Mouse (Mus musculus): ENCODE measurements around the gene Rasgrp3. TPM values are rescaled to one million over a fixed set of nuclear protein-coding genes. Genes with fewer than 3 reads are reported as not detected.

Rasgrp3 gene
- polyA plus RNA-seq, 1 experiment from 2014 or later: 5.5 TPM

DNA sequence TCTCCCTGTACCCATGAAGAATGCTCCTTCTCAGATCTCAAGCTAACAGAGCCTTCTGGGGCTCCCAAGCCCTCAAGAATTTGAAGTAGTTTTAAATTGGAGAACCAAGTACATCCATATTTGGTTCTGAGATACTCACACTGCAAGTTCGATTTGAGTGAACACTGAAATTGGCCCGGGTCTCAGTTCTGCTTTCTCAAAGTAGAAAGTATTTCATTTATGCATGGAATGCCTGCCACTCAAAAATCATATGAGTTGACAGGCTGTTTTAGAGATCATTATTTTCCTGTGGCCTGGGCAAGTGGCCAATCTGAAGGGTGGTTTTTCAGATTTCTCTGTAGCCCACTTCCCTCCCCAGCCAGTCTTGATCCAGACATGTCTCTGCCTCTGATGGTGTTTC is 36.7 kb downstream of the Rasgrp3 start:
- Histone ChIP-seq H3K4me2 (replicated peaks) (no peak overlapping the region), H3K4me1 (replicated peaks) (no peaks in the 10 kb centered on the region), H3K4me3 (replicated peaks) (no peak overlapping the region), H3K9me3 (no peaks in the 10 kb centered on the region), H3K36me3 (no peaks in the 10 kb centered on the region), H3K27ac (no peak overlapping the region), H3K9ac (replicated peaks) (no peak overlapping the region), H3K27me3 (no peaks in the 10 kb centered on the region)
- ATAC-seq: no peak
- 88% methylated on average over 2 of the region's 2 CpGs for WGBS

DNA sequence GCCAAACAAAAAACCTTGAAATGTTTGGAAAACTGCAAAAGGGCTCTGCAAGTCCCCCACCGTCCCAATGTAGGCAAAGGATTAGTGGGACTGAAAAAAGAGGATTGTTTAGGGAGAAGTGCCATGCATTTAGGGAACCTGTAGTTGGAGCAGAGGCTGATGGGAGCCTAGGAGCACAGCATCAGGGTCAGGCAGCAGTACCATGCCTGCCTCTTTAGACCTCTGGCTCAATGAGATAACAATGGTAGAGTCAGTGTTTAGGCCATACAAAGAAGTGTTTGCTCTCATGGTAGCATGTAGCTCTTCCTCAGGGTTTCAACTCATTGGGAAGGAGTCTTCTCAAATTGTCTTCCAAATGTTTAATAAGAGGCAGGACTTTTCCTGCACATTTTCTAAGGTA is 40.3 kb downstream of the Rasgrp3 start:
- H3K27ac ChIP-seq: no peak overlapping the region
- no peak for ATAC-seq

DNA sequence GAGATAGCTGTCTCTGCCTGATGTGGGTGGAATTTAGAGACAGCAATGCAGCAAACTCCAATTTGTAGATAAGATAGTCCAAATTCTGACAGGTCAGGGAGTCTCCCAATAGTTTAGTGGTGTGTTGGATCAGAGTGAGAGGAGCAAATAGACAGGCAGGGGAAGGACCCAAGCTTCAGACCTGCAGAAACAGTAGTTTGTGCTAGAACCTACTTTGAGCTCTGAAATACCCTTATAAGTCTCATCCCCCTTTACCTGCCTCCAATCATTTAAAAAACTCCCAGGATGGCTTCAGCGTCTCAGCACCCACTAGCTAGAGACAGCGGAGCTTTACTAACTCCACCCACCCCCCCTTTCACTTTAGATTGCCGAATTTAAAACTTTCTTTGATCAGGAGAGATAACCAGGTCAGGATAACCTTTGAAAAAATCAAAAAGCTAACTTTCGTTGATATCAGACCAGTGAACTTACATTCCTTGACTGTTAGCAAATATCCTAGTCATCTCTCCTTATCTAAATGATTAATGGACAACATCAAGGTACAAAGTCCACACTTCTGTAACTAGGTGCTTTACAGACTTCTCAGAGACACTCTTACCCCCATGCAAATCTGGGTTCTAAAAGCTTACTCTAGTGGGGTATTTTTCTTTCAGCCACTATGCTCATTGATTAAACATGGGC is 41.2 kb downstream of the Rasgrp3 start:
- H3K4me1 ChIP-seq (replicated peaks): no peaks in the 10 kb centered on the region
- H3K27me3 ChIP-seq: no peaks in the 10 kb centered on the region
- ATAC-seq: no peak
- H3K27ac ChIP-seq: no peak overlapping the region
- WGBS: 80% methylated on average over 4 of the region's 4 CpGs
- H3K9ac ChIP-seq (replicated peaks): no peak overlapping the region
- H3K9me3 ChIP-seq: no peaks in the 10 kb centered on the region
- H3K36me3 ChIP-seq: no peaks in the 10 kb centered on the region
- H3K4me3 ChIP-seq (replicated peaks): no peak overlapping the region
- no peak overlapping the region for H3K4me2 ChIP-seq (replicated peaks)

More for the DNA sequence above, 40.3 kb downstream of the Rasgrp3 start:
- H3K9ac ChIP-seq (replicated peaks): no peak overlapping the region
- no peak overlapping the region for H3K4me2 ChIP-seq (replicated peaks)
- 30% methylated on average over 1 of the region's 1 CpGs for WGBS
- no peaks in the 10 kb centered on the region for H3K9me3 ChIP-seq
- no peaks in the 10 kb centered on the region for H3K36me3 ChIP-seq
- H3K4me1 ChIP-seq (replicated peaks): no peaks in the 10 kb centered on the region
- H3K27me3 ChIP-seq: no peaks in the 10 kb centered on the region
- no peak overlapping the region for H3K4me3 ChIP-seq (replicated peaks)

GRCm38 (mm10) chr17:75477655-75478054 is 42.0 kb downstream of the Rasgrp3 start:
- 71% methylated on average over 3 of the region's 3 CpGs for WGBS
- no peaks in the 10 kb centered on the region for H3K27me3 ChIP-seq
- no peaks in the 10 kb centered on the region for H3K9me3 ChIP-seq
- no peak overlapping the region for H3K9ac ChIP-seq (replicated peaks)
- no peak overlapping the region for H3K27ac ChIP-seq
- H3K36me3 ChIP-seq: no peaks in the 10 kb centered on the region
- H3K4me1 ChIP-seq (replicated peaks): no peaks in the 10 kb centered on the region
- H3K4me3 ChIP-seq (replicated peaks): no peak overlapping the region
- ATAC-seq: no peak
- H3K4me2 ChIP-seq (replicated peaks): no peak overlapping the region

DNA sequence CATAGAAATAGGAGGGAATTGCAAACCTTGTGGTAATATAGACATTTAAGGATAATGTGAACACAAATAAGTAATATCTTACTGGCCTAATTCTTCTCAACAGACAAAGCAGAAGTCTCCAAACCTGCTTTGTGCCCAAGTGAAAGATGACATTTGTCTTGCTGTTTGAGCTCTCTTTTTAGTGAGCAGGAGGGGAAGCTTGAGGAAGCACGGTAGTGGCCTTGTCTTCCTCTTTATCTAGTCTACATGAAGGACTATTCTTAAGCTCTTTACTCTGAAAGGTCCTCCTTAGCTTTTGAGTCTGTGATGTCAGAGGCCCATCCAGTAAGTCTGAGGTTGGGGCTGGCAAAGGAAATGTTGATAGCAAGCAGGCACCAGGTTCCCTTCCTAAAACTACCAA is 43.1 kb downstream of the Rasgrp3 start:
- H3K4me2 ChIP-seq (replicated peaks): no peak overlapping the region
- no peaks in the 10 kb centered on the region for H3K36me3 ChIP-seq
- no peaks in the 10 kb centered on the region for H3K4me1 ChIP-seq (replicated peaks)
- H3K9me3 ChIP-seq: no peaks in the 10 kb centered on the region
- WGBS: 67% methylated on average over 1 of the region's 1 CpGs
- no peak overlapping the region for H3K27ac ChIP-seq
- no peaks in the 10 kb centered on the region for H3K27me3 ChIP-seq
- H3K4me3 ChIP-seq (replicated peaks): no peak overlapping the region
- H3K9ac ChIP-seq (replicated peaks): no peak overlapping the region
- ATAC-seq: no peak

- no peaks in the 10 kb centered on the region for H3K36me3 ChIP-seq
- H3K4me2 ChIP-seq (replicated peaks): no peak overlapping the region
- H3K4me3 ChIP-seq (replicated peaks): no peak overlapping the region
- no peak overlapping the region for H3K27ac ChIP-seq
- no peak for ATAC-seq
- no peak overlapping the region for H3K9ac ChIP-seq (replicated peaks)
- H3K4me1 ChIP-seq (replicated peaks): no peaks in the 10 kb centered on the region
- H3K27me3 ChIP-seq: no peaks in the 10 kb centered on the region
- 94% methylated on average over 2 of the region's 2 CpGs for WGBS
- no peaks in the 10 kb centered on the region for H3K9me3 ChIP-seq
Observed at GRCm38 (mm10) chr17:75479663-75480062, 44.0 kb downstream of the Rasgrp3 start.

- Histone ChIP-seq H3K4me3 (replicated peaks) (no peak overlapping the region), H3K27ac (no peak overlapping the region), H3K36me3 (no peaks in the 10 kb centered on the region), H3K4me1 (replicated peaks) (no peaks in the 10 kb centered on the region), H3K9me3 (no peaks in the 10 kb centered on the region), H3K27me3 (no peaks in the 10 kb centered on the region), H3K4me2 (replicated peaks) (no peak overlapping the region), H3K9ac (replicated peaks) (no peak overlapping the region)
- WGBS: 82% methylated on average over 3 of the region's 3 CpGs
- ATAC-seq: no peak
Observed at GRCm38 (mm10) chr17:75480379-75480778, 44.7 kb downstream of the Rasgrp3 start.

GRCm38 (mm10) chr17:75486205-75486604 is 50.5 kb downstream of the Rasgrp3 start:
- WGBS: 69% methylated on average over 3 of the region's 3 CpGs
- H3K4me3 ChIP-seq (replicated peaks): no peak overlapping the region
- no peak overlapping the region for H3K9ac ChIP-seq (replicated peaks)
- ATAC-seq: no peak
- H3K9me3 ChIP-seq: no peaks in the 10 kb centered on the region
- no peak overlapping the region for H3K4me2 ChIP-seq (replicated peaks)
- no peaks in the 10 kb centered on the region for H3K36me3 ChIP-seq
- H3K27me3 ChIP-seq: no peaks in the 10 kb centered on the region
- no peak overlapping the region for H3K27ac ChIP-seq
- no peaks in the 10 kb centered on the region for H3K4me1 ChIP-seq (replicated peaks)

- Histone ChIP-seq H3K9me3 (no peaks in the 10 kb centered on the region), H3K36me3 (no peaks in the 10 kb centered on the region), H3K27me3 (no peaks in the 10 kb centered on the region), H3K4me1 (replicated peaks) (no peaks in the 10 kb centered on the region), H3K4me3 (replicated peaks) (no peak overlapping the region), H3K27ac (no peak overlapping the region), H3K9ac (replicated peaks) (no peak overlapping the region), H3K4me2 (replicated peaks) (no peak overlapping the region)
- ATAC-seq: no peak
- 74% methylated on average over 4 of the region's 4 CpGs for WGBS
Observed at GRCm38 (mm10) chr17:75495213-75495612, 59.5 kb downstream of the Rasgrp3 start.

- Histone ChIP-seq H3K9me3 (no peaks in the 10 kb centered on the region), H3K4me3 (replicated peaks) (no peak overlapping the region), H3K9ac (replicated peaks) (no peak overlapping the region), H3K4me2 (replicated peaks) (no peak overlapping the region), H3K27ac (no peak overlapping the region), H3K4me1 (replicated peaks) (no peaks in the 10 kb centered on the region), H3K36me3 (no peaks in the 10 kb centered on the region), H3K27me3 (no peaks in the 10 kb centered on the region)
- ATAC-seq: no peak
- 96% methylated on average over 6 of the region's 6 CpGs for WGBS
Observed at GRCm38 (mm10) chr17:75498241-75498651, 62.5 kb downstream of the Rasgrp3 start.

GRCm38 (mm10) chr17:75503031-75503430 is 67.3 kb downstream of the Rasgrp3 start:
- 85% methylated on average over 3 of the region's 3 CpGs for WGBS
- no peak overlapping the region for H3K4me2 ChIP-seq (replicated peaks)
- H3K27ac ChIP-seq: no peak overlapping the region
- no peaks in the 10 kb centered on the region for H3K9me3 ChIP-seq
- no peak for ATAC-seq
- no peaks in the 10 kb centered on the region for H3K36me3 ChIP-seq
- H3K9ac ChIP-seq (replicated peaks): no peak overlapping the region
- H3K4me1 ChIP-seq (replicated peaks): no peaks in the 10 kb centered on the region
- H3K4me3 ChIP-seq (replicated peaks): no peak overlapping the region
- no peaks in the 10 kb centered on the region for H3K27me3 ChIP-seq

DNA sequence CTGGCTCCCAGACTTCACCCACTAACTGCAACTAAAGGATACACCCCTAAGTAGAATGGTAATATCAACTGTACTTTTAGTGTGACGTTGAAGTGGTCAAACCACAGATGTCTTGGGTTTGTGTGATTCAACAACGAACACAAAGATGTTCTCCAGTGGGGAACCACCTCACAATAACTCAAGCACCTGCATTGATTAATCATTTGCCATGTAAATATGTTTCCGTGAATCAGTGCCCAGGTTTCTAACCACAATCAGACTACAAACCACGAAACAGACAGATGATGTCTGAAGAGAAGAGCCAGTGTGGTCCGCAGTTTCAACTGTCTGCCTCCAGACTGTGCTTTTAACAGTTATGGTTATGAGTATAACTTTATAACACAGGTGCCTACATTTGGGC is 69.4 kb downstream of the Rasgrp3 start:
- H3K27me3 ChIP-seq: no peaks in the 10 kb centered on the region
- H3K4me3 ChIP-seq (replicated peaks): no peak overlapping the region
- H3K9ac ChIP-seq (replicated peaks): no peak overlapping the region
- H3K36me3 ChIP-seq: no peaks in the 10 kb centered on the region
- no peak overlapping the region for H3K27ac ChIP-seq
- H3K4me1 ChIP-seq (replicated peaks): no peaks in the 10 kb centered on the region
- no peak for ATAC-seq
- no peaks in the 10 kb centered on the region for H3K9me3 ChIP-seq
- H3K4me2 ChIP-seq (replicated peaks): no peak overlapping the region
- 89% methylated on average over 5 of the region's 5 CpGs for WGBS

- no peak for ATAC-seq
Observed at GRCm38 (mm10) chr17:75506097-75506675, 70.5 kb downstream of the Rasgrp3 start.

More at GRCm38 (mm10) chr17:75506097-75506675, 70.5 kb downstream of the Rasgrp3 start:
- H3K4me2 ChIP-seq (replicated peaks): no peak overlapping the region
- no peaks in the 10 kb centered on the region for H3K36me3 ChIP-seq
- no peaks in the 10 kb centered on the region for H3K9me3 ChIP-seq
- no peaks in the 10 kb centered on the region for H3K27me3 ChIP-seq
- no peak overlapping the region for H3K4me3 ChIP-seq (replicated peaks)
- no peak overlapping the region for H3K27ac ChIP-seq
- 89% methylated on average over 10 of the region's 10 CpGs for WGBS
- H3K4me1 ChIP-seq (replicated peaks): no peaks in the 10 kb centered on the region
- no peak overlapping the region for H3K9ac ChIP-seq (replicated peaks)

All from midbrain, embryonic 13.5 days (tissue).